Mouse (Mus musculus): ENCODE measurements around the gene Spata45.
"Not testable (repeated sequence)": the region's sequence is repeated elsewhere in the genome, so short reads cannot be mapped to it uniquely, and the experiment has no call there.

The Spata45 gene

DNA sequence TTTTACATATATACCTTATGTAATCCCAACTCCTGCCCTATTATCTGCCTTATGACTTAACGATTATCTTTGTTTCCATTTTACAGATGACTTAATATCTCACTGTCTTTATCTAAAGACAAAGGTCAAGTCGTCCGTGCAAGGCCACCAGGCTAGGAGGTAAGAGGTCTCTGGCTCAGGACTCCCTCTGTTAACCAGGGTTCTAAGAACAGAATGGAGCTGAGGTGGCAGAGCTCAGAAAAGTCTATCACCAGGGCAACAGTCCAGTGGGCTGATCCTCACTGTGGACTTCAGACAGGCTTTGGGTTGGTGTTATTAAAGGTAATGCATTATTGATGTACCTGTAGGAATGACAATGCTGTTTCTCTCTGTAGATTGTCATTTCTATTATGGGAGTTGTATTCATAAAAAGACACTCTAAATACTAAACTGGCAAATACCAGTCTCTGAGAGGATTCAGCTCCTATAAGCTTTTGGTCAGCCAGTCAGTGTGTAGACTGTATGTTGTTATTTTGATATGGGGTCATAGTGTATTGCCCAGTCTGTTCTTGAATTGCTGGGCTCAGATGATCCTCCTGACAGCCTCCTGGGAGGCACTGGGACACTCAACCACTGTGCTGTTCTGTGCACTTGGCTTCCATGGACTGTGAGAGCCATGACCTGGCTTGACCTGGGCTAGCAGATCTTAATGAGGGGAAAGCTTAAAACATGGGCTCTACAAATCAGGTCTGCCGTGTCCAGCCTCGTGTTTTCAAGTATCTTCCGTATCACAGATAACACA lies at the start of gene Spata45:
TSS of gene Spata45 (plus strand) at position 86 of the 781 bp plus-strand sequence.
- DNase-seq (ENCODE audit: low spot score) = no peak

DNA sequence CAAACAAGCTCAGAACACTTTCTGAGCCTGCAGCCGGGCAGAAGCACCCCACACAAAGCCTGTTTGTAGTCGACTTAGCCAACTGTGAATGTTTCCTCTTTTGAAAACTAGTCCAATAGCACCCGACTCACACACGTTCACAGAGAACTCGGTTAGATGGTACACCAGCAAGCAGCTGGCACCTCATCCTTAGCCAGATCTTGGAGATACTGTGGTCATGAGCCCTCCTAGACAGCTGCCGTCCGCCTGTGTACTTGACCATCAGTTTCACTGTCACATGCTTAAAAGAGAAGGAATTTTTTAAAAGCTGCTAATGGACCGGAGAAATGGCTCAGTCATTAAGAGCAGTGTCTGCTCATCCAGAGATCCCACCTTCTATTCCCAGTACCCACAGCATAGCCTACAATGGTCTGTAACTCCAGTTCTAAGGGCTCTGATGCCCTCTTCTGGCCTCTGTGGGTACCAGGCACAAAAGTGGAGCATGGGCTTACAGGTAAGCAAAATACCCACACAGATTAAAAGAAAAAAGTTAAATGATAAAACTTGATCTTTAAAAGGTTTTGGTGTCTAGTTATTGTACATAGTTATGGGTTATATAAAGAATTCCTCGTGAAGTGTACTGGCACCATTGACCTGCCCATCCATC lies 46.9 kb upstream of the Spata45 start:
- DNase-seq (ENCODE audit: low spot score) = no peak

DNA sequence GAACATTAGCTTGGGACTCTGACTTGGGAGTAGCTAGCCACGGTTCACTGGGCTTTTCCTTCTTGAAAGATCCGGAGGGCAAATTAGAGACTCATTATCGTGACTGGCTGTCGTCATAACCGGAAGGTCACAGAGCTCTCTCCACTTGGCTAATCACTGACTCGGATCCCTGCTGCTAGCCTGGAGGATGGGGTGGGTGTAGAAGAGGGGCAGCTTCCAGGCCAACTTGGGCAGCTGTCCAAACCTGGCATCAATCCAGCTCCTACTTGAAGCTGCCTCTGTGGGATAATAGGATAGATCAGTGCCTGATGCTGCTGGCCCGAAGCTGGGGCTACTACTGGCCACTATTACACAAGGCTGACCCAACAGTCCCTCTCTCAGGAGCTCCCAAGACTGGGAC lies 40.9 kb upstream of the Spata45 start:
- DNase-seq (ENCODE audit: low spot score) = peak; percentile 43

DNA sequence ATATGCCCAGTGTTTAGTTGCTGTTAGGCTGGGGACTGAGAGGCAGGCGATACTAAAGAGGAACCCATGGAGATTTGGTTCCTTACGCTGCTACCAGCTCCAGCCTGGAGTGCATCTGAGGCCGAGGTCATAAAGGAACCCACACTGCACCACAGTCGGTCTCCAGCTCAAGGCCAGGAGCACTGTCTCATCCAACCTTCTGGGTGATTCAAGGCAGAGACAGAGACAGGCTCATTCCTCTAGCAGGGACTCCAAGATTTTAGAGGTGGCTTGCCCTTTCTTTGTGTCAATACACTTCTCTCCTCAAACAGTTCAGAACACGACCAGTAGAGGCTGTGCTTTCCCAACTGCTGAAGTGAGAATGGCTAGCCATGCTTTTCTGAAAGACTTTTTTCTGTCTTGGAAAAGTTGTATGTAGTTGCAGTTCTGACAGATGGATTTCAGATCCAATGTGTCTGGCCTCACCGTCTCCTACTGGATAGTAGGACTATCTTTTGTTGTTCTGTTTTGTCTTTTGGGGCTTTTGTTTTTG lies 40.0 kb upstream of the Spata45 start:
- DNase-seq (ENCODE audit: low spot score) = no peak

DNA sequence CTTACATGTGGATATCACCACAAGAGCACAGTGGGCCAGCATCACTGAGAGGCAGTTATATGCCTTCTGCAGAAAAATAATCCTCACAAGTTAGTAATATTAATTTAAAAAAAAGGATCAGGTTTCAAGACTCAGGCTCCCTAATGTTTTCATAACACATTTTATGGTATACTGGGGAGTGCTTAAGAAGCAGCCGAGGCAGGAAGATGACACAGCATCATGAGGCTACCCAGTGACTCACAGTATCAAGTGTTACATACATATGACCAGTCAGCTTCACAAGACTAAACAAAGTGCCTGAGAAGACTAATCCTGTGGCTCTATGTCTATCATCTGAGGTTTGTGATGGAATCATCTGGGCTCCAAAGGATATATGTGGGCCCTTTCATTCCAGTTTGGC lies 38.4 kb upstream of the Spata45 start:
- no peak for DNase-seq (ENCODE audit: low spot score)

DNA sequence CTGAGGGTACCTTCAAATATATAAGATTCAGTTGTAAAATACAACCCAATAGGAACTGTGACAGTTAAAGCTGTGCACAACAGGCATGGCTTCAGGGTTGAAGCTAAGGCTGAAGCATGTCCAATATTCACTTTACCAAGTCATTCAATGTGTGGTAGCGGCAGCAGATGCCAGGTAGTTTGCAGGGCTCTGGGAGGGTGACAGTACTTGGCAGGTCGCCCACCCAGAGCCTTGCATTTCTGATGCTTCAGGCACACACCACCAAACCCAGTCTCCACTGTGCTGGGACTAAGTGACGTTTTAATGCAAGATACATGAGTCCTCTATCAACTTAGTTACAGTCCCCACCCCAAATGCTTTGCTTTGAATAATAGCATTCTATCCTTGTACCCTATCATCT lies 35.8 kb upstream of the Spata45 start:
- no peak for DNase-seq (ENCODE audit: low spot score)

DNA sequence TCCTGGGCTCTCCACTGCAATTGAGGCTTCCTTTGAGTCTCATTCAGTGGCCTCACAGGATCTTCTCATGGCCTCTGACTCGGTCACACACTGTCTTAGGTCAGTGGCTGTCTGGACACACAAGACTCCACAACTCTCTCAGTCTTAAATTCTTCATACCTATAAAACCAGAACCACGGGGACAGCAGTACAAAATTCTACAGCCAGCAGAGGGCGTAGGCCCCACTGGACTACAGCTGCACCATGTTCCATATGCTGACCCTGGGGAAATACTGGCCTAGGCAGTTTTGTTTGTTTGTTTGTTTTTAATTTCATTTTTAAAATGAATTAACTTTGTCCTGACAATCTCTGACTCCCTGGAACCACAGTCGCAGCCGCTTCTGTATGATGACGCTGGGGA lies 34.2 kb upstream of the Spata45 start:
- DNase-seq (ENCODE audit: low spot score) = no peak

DNA sequence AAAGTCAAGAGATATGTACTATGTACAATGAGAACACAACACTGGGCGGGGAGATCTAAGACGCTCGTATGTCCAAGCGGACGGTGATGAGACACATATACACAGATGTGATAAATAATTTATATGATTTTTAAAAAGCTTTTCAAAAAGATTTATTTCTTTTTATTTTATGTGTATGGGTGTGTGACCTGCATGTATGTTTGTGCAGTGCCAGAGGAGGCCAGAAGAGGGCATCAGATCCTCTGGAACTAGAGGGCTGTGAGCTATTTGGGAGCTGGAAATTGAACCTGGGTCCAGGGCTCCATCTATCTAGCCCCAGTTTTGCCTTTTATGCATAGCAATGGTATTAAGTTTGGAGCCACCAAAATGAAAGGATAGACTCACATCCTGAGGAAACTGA lies 27.7 kb upstream of the Spata45 start:
- no peak for DNase-seq (ENCODE audit: low spot score)

DNA sequence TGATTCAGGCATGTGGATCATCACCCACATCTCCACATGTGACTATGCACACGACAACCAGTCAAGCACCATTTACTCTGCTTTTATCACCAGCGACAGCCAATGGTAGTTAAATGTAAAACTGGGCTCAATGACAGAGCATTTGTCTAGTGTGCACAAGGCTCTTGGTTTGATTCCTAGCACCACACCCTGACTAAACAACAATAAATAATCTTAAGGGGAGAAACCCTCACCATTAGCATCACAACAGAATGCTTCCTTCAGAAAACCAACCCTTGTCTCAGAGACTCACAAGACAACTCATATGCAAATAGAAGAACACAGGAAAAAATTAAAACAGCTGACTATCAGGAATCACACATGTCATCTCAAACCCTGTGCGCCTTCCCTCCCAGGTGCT lies 22.2 kb upstream of the Spata45 start:
- DNase-seq (ENCODE audit: low spot score) = no peak

DNA sequence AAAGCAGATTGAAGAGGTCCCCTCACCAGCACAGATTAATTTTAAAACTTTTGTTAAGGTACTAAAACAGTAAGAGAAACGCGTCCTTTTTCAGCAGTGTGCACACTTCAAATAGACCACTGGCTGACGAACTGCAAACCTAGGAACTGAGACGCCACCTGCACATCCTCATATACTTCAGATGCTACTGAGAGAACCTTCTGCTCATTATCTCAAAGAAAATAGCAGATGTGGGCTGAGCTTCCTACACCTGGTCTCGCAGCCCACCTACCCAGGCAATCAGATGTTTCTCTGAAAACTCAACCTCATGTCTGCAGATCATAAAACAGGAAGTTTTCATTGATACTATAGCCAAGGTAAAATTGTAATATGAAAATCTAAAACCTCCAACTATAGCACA lies 16.6 kb upstream of the Spata45 start:
- DNase-seq (ENCODE audit: low spot score) = no peak

DNA sequence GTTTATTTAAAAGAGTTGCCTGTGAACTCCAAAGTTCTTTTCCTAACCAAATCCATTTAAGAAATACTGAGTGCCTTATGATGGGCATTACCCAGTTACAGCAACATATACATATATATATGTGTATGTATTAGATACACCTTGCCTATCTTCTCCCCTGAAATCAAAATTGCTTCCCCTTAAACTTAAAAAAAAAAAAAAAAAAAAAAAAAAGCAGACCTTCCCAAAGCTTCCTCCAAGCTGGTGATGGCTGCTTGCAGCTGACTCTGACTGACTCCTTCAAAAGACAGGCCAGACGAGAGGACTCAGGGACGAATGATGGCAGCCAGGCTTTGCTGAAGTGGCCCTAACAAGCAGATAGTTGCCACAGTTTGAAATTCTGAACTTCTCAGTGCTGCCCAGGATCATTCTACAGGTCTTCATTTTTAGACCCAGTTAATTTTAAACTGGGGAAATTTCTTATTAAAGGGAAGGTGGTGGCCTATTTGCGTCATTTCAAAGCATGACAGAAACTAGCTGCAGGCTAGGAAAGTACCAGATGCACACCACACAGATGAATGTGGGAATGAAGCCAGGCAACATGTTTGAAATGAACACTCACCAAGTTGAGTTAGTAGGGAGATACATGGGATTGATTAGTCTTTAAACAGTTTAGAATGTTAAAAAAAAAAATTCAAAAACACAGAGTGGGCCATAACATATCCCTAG lies 16.1 kb upstream of the Spata45 start:
- DNase-seq (ENCODE audit: low spot score) = no peak

DNA sequence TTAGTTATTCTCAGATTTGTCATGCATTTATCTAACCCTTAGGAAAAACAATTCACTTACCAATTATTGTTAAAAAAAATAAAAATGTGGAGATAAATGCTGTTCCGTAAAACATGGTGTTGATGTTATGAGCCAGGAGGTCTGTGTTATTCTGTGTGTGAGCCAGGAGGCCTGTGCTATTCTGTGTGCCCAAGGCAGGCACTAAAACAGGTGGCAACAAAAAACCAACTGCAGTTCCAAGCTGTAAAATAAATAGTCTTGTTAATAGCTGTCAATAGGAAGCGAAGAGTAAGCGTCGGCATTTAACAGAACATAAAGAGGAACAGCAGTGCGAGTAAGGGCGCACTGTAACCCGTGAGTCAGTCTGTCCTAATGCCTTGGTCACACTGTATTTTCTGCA lies 15.4 kb upstream of the Spata45 start:
- DNase-seq (ENCODE audit: low spot score) = no peak

DNA sequence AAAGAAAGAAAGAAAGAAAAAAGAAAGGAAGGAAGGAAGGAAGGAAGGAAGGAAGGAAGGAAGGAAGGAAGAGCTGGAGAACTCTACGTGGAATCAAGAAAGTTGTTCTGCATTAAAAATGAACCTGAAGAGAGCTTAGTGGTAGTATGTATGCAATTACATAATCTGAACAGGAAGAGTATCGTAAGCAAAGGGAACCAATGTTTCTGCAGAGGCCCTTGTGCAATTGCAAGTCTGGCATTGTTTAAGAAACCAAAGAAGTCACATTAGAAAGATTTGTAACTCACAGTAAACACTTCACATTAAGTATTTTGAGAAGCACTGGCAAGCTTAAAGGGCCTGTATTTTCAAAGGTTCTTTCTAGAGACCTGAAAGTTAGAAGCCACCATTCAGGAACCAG lies 13.3 kb upstream of the Spata45 start:
- DNase-seq (ENCODE audit: low spot score) = no peak

DNA sequence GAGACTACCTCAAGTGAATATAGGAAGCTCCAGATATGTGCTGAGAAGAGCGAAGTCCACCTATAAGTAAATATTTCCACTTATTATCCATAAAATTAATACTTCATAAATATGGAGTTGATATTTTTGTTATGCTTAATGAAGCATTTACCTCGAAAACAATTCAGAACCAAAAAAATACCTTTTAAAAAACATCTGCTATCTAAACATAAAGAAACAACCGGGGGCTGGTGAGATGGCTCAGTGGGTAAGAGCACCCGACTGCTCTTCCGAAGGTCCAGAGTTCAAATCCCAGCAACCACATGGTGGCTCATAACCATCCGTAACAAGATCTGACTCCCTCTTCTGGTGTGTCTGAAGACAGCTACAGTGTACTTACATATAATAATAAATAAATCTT lies 12.6 kb upstream of the Spata45 start:
- DNase-seq (ENCODE audit: low spot score) = not testable (repeated sequence)

DNA sequence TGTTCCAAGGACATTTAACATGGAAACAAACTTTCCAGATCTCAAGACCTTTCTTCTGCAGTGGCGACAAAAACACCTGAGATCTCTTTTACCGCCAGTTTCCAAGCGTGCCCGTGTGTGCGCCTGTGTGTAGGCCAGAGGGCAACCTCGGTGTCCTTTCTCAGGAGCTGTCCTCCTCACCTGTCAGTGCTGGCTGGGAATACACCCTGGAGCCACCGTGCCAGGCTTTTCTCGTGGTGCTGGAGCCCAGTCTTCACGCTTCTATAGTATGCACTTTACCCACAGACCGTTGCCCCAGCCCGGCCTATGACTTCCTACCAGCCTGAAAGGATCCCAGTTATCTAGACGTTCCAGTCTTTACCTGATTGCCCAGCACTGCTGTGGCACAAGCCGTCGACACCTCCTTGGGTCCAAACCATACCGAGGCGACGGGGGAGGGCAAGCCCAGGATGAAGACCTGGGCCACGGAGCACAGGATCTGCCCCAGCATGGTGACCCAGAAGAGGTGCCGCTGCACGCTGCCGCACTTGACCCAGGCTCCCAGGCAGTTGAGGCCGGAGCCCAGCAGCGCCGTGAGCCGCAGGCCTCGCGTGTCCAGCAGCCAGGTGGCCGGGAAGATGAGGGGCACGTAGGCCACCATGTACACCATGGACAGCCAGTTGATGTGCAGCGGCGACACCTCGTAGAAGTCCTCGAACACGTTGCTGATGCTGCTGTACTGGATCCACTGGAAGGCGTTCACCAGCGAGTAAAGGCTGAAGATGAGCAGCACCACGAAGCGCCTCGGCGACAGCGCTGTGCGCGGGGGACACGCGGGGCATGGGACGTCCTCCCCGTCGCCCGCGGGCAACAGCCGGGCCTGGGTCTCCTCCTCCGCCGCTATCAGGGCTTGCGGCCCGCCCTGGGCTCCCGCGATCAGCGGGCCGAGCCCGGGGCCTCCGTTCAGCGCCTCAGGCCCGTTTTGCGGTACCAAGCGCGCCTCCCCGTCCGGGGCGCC lies 11.1 kb upstream of the Spata45 start:
- DNase-seq (ENCODE audit: low spot score) = peak; percentile 13

DNA sequence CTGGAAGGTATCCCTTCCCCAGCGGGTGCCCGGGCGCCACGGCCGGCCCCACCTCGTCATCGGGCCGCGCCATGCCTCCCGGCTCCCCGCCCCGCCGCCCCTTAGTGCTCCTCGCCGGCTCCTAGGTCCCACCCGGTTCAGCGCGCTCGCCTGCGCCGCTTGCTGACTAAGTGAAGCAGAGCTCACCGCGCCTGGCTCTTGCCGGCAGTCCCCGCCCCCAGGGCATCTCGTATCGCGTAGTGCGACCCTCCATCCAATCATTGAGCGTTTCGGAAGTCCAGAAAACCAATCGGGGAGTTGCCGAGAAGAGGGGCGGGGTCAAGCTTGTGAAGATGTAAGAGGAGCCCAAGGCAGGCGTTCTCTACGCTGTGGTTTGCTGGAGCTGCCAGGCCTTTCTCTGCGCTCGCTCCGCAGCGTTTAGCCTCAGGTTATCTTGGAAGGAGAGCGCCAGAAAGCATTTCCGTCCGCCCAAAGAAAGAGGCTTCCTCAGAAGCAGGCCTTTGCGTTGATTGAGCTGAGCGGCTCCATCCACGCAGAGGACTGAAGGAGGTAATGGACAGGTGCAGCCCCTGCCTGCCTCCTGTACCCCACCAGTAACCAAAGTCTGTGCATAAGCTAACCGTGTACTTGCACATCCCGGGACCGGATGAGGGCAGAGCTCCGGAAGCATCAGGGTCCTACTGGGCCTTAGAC lies 10.3 kb upstream of the Spata45 start, which contains the start of gene Flvcr1:
TSS of gene Flvcr1 (minus strand) at position 138 of the 693 bp plus-strand sequence.
- DNase-seq (ENCODE audit: low spot score) = peak; percentile 93

DNA sequence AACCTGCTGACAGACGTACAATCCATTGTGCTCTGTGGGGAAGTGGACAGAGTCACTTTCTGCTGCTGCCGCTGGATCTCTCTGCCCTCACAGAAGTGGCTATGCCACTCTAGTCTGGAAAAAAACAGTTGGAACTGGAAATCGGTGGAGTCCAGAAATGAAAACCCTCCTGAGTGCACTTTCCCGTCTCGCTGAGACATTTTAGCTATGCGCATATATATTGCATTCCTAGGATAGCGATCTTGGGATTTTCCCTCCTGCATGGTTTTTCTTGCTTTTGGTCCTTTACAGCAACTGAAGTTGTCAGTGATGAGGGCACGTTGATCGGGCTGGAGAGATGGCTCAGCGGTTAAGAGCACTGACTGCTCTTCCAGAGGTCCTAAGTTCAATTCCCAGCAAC lies 6.3 kb upstream of the Spata45 start:
- DNase-seq (ENCODE audit: low spot score) = no peak

DNA sequence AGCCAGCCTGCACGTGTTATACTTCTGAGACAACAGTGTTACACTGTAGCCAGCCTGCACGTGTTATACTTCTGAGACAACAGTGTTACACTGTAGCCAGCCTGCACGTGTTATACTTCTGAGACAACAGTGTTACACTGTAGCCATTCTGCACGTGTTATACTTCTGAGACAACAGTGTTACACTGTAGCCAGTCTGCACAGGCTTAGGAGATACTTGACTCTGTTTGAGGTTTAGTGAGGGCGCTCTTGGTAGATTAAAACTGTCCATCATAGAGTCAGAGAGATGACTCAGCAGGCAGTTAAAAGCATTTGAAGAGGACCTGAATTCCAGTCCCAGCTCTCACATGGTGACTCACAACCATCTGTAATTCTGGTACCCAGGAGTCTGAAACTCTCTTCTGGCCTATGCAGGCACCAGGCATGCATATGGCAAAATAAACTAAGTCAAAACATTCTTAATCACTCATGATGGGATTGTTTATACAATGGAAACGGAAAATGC lies 5.5 kb upstream of the Spata45 start:
- DNase-seq (ENCODE audit: low spot score) = not testable (repeated sequence)

DNA sequence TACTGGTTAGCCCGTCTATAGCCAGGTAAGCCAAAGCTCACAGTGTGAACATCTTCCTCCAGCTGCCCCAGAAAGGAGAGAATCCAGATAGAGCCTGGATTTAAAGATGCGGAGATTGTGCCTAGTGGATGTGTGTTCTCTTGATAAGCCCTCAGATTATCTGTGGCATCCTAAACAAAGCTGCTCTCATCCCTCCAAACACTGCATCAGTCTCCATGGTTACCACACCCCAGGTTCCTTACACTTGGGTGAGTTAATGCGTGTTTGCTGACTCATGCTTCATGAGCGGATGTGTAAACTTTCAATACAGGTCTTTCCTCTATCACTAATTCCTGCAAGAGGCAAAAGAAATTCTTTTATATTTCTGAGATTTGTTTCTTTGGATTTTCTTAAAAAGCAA lies 790 bp upstream of the Spata45 start:
- DNase-seq (ENCODE audit: low spot score) = no peak

DNA sequence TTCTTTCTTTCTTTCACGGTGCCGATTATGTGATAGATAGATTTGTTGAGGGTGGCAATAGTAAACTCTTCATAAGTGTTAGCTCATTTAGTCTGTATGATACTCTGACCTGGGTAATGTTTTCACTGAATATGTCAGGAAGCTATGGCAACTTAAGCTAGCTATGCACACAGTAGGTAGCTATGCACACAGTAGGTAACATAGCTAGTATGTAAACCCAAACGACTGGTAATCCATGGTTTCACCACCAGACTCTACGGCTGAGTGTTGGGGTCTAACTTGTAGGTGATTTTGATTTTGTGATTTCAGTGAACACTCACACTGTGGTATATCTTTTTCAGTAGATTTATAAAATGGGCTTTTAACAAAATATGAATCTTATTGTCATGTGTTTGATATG lies 1.6 kb downstream of the Spata45 start:
- no peak for DNase-seq (ENCODE audit: low spot score)

DNA sequence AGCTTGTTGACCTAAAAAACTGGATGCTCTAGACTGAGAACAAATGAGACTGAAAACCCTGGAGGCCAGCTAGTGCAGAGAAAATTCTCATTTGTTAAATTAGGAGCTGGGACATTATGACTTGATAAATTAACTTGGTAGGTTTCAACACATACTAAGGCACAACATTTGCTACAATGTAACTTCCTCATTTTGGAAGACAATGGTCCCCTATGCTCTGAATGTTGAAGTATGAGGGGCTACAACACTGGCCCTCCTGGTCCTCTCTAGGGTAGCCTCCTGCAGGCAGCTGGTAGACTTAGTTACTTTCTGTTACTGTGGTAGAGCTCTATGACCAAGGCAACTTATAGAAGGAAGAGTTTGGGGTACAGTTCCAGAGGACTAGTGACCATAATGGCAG lies 4.9 kb downstream of the Spata45 start:
- no peak for DNase-seq (ENCODE audit: low spot score)
